Mouse (Mus musculus) ovary, adult 10 weeks (tissue): Measurements from ENCODE around the gene Ovol1. TPM values are rescaled to one million over a fixed set of nuclear protein-coding genes. Genes with fewer than 3 reads are reported as not detected.

Source experiments
- polyA plus RNA-seq: library from polyadenylated mRNA; stranded (reverse); fragments of 350-450 nt; fragmentation: Illumina TruSeq; extraction: RNeasy Lipid Tissue Mini Kit (QIAGEN cat#74804); gene quantifications from one replicate; pipeline ENCODE4 v1.2.3, GENCODE M21; 2014

Ovol1 gene
- polyA plus RNA-seq = 0.20 TPM

GRCm38 (mm10) chr19:5560457-5561041 lies at the start of gene Ovol1:
TSS of gene Ovol1 (minus strand) at chr19:5560646.

GRCm38 (mm10) chr19:5609547-5610404 lies 49.3 kb upstream of the Ovol1 start, which contains the start of gene Kat5:
TSS of gene Kat5 (minus strand) at chr19:5610237.

GRCm38 (mm10) chr19:5601752-5602541 lies 41.5 kb upstream of the Ovol1 start, which contains the start of gene Rnaseh2c:
TSS of gene Rnaseh2c (plus strand) at chr19:5601873.

GRCm38 (mm10) chr19:5567534-5568469 lies 7.4 kb upstream of the Ovol1 start, which contains the start of gene Ap5b1:
TSS of gene Ap5b1 (plus strand) at chr19:5568025.

GRCm38 (mm10) chr19:5510031-5511026 lies 50.1 kb downstream of the Ovol1 start, which contains the start of gene Snx32:
TSS of gene Snx32 (minus strand) at chr19:5510538.

GRCm38 (mm10) chr19:5503687-5504086 lies 56.8 kb downstream of the Ovol1 start, which contains the start of gene 1700020D05Rik:
TSS of gene 1700020D05Rik (minus strand) at chr19:5503787.

Other genes starting within 250 kb of the Ovol1 start
- gene Catsper1, start 224.9 kb downstream of the Ovol1 start, polyA plus RNA-seq = not detected
- gene Cst6, start 211.1 kb downstream of the Ovol1 start, polyA plus RNA-seq = not detected
- 12.7 TPM for gene Eif1ad, start 193.9 kb downstream of the Ovol1 start, polyA plus RNA-seq
- gene Banf1, start 193.5 kb downstream of the Ovol1 start, polyA plus RNA-seq = 9.0 TPM
- gene Sart1, start 171.9 kb downstream of the Ovol1 start, polyA plus RNA-seq = 2.5 TPM
- gene Tsga10ip, start 158.1 kb downstream of the Ovol1 start, polyA plus RNA-seq = not detected
- gene Drap1, start 135.7 kb downstream of the Ovol1 start, polyA plus RNA-seq = 5.8 TPM
- not detected for gene AI837181, start 135.5 kb downstream of the Ovol1 start, polyA plus RNA-seq
- not detected for gene Fosl1, start 113.1 kb downstream of the Ovol1 start, polyA plus RNA-seq
- gene Ccdc85b, start 102.8 kb downstream of the Ovol1 start, polyA plus RNA-seq = 1.5 TPM
- 2.3 TPM for gene Fibp, start 100.0 kb downstream of the Ovol1 start, polyA plus RNA-seq
- not detected for gene Ctsw, start 92.1 kb downstream of the Ovol1 start, polyA plus RNA-seq
- gene Efemp2, start 86.7 kb downstream of the Ovol1 start, polyA plus RNA-seq = 2.1 TPM
- gene Mus81, start 72.2 kb downstream of the Ovol1 start, polyA plus RNA-seq = 1.6 TPM
- 190 TPM for gene Cfl1, start 70.2 kb downstream of the Ovol1 start, polyA plus RNA-seq
- not detected for gene 1700020D05Rik, start 56.9 kb downstream of the Ovol1 start, polyA plus RNA-seq
- gene Snx32, start 50.1 kb downstream of the Ovol1 start, polyA plus RNA-seq = not detected
- not detected for gene Ap5b1, start 7.4 kb upstream of the Ovol1 start, polyA plus RNA-seq
- gene Rnaseh2c, start 41.2 kb upstream of the Ovol1 start, polyA plus RNA-seq = 1.2 TPM
- gene Kat5, start 49.6 kb upstream of the Ovol1 start, polyA plus RNA-seq = 31.8 TPM
- gene Rela, start 76.8 kb upstream of the Ovol1 start, polyA plus RNA-seq = 1.3 TPM
- 2.2 TPM for gene Sipa1, start 103.1 kb upstream of the Ovol1 start, polyA plus RNA-seq
- 1.5 TPM for gene Map3k11, start 128.1 kb upstream of the Ovol1 start, polyA plus RNA-seq
- gene Pcnx3, start 128.3 kb upstream of the Ovol1 start, polyA plus RNA-seq = 0.29 TPM
- gene Kcnk7, start 143.7 kb upstream of the Ovol1 start, polyA plus RNA-seq = not detected
- gene Ehbp1l1, start 165.7 kb upstream of the Ovol1 start, polyA plus RNA-seq = 2.2 TPM
- not detected for gene Fam89b, start 169.0 kb upstream of the Ovol1 start, polyA plus RNA-seq
- 7.7 TPM for gene Ltbp3, start 180.3 kb upstream of the Ovol1 start, polyA plus RNA-seq
- 0.57 TPM for gene Scyl1, start 210.8 kb upstream of the Ovol1 start, polyA plus RNA-seq